Mouse (Mus musculus): Measurements from ENCODE around the gene Rragb. TPM values are rescaled to one million over a fixed set of nuclear protein-coding genes. Genes with fewer than 3 reads are reported as not detected.

Gene Rragb
- polyA plus RNA-seq (2015; fragmentation: Nextera tagmentation; extraction: Ambion mirVana), result 0.29 and 0.58 TPM in 2 replicates

- WGBS, result 9% methylated on average over 43 of the region's 47 CpGs
- DNase-seq (ENCODE audit: low spot score) (peak; percentile 48), ATAC-seq (peak; percentile 92)
- Histone ChIP-seq H3K36me3 (ENCODE audit: insufficient read depth, low read length) (no peaks in the 10 kb centered on the region), H3K9me3 (ENCODE audit: low read length) (no peaks in the 10 kb centered on the region), H3K4me3 (ENCODE audit: low read depth, low read length) (peak within 1 kb of the TSS; percentile 28), H3K4me1 (ENCODE audit: insufficient read depth, low read depth, low read length) (no peaks in the 10 kb centered on the region), H3K4me2 (replicated peaks; ENCODE audit: low read depth, low read length) (peak within 1 kb of the TSS; percentile 53), H3K27me3 (replicated peaks; ENCODE audit: insufficient read depth, low read length) (0 out of 2 replicates have a peak, but pooled peaks cover 6% of the 10 kb centered on the region), H3K9ac (replicated peaks; ENCODE audit: low read depth) (no peak within 1 kb of the TSS), H3K27ac (ENCODE audit: low read length) (no peak within 1 kb of the TSS)
- peak; percentile 46 for TF ChIP-seq CTCF (IDR thresholded peaks at IDR 0.05)
- no peak for TF ChIP-seq EP300 (IDR thresholded peaks at IDR 0.05)
These were observed at the start of gene Rragb for GRCm38 (mm10) chrX:153139734-153140515. Gene Rragb (plus strand): TSS chrX:153139981.

- no peak for ATAC-seq
- 5% methylated on average over 2 of the region's 3 CpGs for WGBS
- H3K9me3 ChIP-seq (ENCODE audit: low read length), result no peaks in the 10 kb centered on the region
These were observed 21.3 kb upstream of the Rragb start, which contains the start of gene Foxr2 for GRCm38 (mm10) chrX:153118486-153118885. Gene Foxr2 (plus strand): TSS chrX:153118786.

GRCm38 (mm10) chrX:153119013-153119412, 20.8 kb upstream of the Rragb start:
- TF ChIP-seq CTCF (IDR thresholded peaks at IDR 0.05) (no peak), EP300 (IDR thresholded peaks at IDR 0.05) (no peak)
- WGBS, result 41% methylated on average over 2 of the region's 2 CpGs
- Histone ChIP-seq H3K4me1 (ENCODE audit: insufficient read depth, low read depth, low read length) (no peaks in the 10 kb centered on the region), H3K36me3 (ENCODE audit: insufficient read depth, low read length) (no peaks in the 10 kb centered on the region), H3K9ac (replicated peaks; ENCODE audit: low read depth) (no peak overlapping the region), H3K4me3 (ENCODE audit: low read depth, low read length) (no peak overlapping the region), H3K27ac (ENCODE audit: low read length) (no peak overlapping the region), H3K9me3 (ENCODE audit: low read length) (no peaks in the 10 kb centered on the region), H3K4me2 (replicated peaks; ENCODE audit: low read depth, low read length) (no peak overlapping the region), H3K27me3 (replicated peaks; ENCODE audit: insufficient read depth, low read length) (no peaks in the 10 kb centered on the region)
- no peak for DNase-seq (ENCODE audit: low spot score)
- no peak for ATAC-seq

More at GRCm38 (mm10) chrX:153118486-153118885, 21.3 kb upstream of the Rragb start, which contains the start of gene Foxr2:
- H3K36me3 ChIP-seq (ENCODE audit: insufficient read depth, low read length), result no peaks in the 10 kb centered on the region
- H3K9ac ChIP-seq (replicated peaks; ENCODE audit: low read depth), result no peak within 1 kb of the TSS
- TF ChIP-seq EP300 (IDR thresholded peaks at IDR 0.05) (no peak), CTCF (IDR thresholded peaks at IDR 0.05) (no peak)
- no peak for DNase-seq (ENCODE audit: low spot score)
- H3K27ac ChIP-seq (ENCODE audit: low read length), result no peak within 1 kb of the TSS
- H3K4me3 ChIP-seq (ENCODE audit: low read depth, low read length), result no peak within 1 kb of the TSS
- no peaks in the 10 kb centered on the region for H3K4me1 ChIP-seq (ENCODE audit: insufficient read depth, low read depth, low read length)
- no peak within 1 kb of the TSS for H3K4me2 ChIP-seq (replicated peaks; ENCODE audit: low read depth, low read length)
- no peaks in the 10 kb centered on the region for H3K27me3 ChIP-seq (replicated peaks; ENCODE audit: insufficient read depth, low read length)

GRCm38 (mm10) chrX:153142656-153143055, 2.9 kb downstream of the Rragb start:
- Histone ChIP-seq H3K4me1 (ENCODE audit: insufficient read depth, low read depth, low read length) (no peaks in the 10 kb centered on the region), H3K4me2 (replicated peaks; ENCODE audit: low read depth, low read length) (no peak overlapping the region), H3K27ac (ENCODE audit: low read length) (no peak overlapping the region), H3K27me3 (replicated peaks; ENCODE audit: insufficient read depth, low read length) (0 out of 2 replicates have a peak, but pooled peaks cover 6% of the 10 kb centered on the region), H3K9me3 (ENCODE audit: low read length) (no peaks in the 10 kb centered on the region), H3K9ac (replicated peaks; ENCODE audit: low read depth) (no peak overlapping the region), H3K4me3 (ENCODE audit: low read depth, low read length) (no peak overlapping the region), H3K36me3 (ENCODE audit: insufficient read depth, low read length) (no peaks in the 10 kb centered on the region)
- 69% methylated on average over 3 of the region's 3 CpGs for WGBS
- no peak for DNase-seq (ENCODE audit: low spot score)
- ATAC-seq, result no peak
- TF ChIP-seq CTCF (IDR thresholded peaks at IDR 0.05) (no peak), EP300 (IDR thresholded peaks at IDR 0.05) (no peak)

GRCm38 (mm10) chrX:153151766-153152165, 12.0 kb downstream of the Rragb start:
- no peaks in the 10 kb centered on the region for H3K9me3 ChIP-seq (ENCODE audit: low read length)
- H3K4me1 ChIP-seq (ENCODE audit: insufficient read depth, low read depth, low read length), result no peaks in the 10 kb centered on the region
- no peak for TF ChIP-seq EP300 (IDR thresholded peaks at IDR 0.05)
- TF ChIP-seq CTCF (IDR thresholded peaks at IDR 0.05), result no peak
- ATAC-seq (no peak), DNase-seq (ENCODE audit: low spot score) (no peak)
- no peaks in the 10 kb centered on the region for H3K36me3 ChIP-seq (ENCODE audit: insufficient read depth, low read length)
- WGBS, result 27% methylated on average over 1 of the region's 1 CpGs
- H3K9ac ChIP-seq (replicated peaks; ENCODE audit: low read depth), result no peak overlapping the region
- no peak overlapping the region for H3K27ac ChIP-seq (ENCODE audit: low read length)
- H3K4me3 ChIP-seq (ENCODE audit: low read depth, low read length), result no peak overlapping the region
- no peaks in the 10 kb centered on the region for H3K27me3 ChIP-seq (replicated peaks; ENCODE audit: insufficient read depth, low read length)
- no peak overlapping the region for H3K4me2 ChIP-seq (replicated peaks; ENCODE audit: low read depth, low read length)

GRCm38 (mm10) chrX:153155322-153155721, 15.5 kb downstream of the Rragb start:
- no peak overlapping the region for H3K9ac ChIP-seq (replicated peaks; ENCODE audit: low read depth)
- no peak; the same call in 1 of the 2 replicates for ATAC-seq
- H3K4me2 ChIP-seq (replicated peaks; ENCODE audit: low read depth, low read length), result no peak overlapping the region
- H3K4me3 ChIP-seq (ENCODE audit: low read depth, low read length), result no peak overlapping the region
- H3K36me3 ChIP-seq (ENCODE audit: insufficient read depth, low read length), result no peaks in the 10 kb centered on the region
- H3K4me1 ChIP-seq (ENCODE audit: insufficient read depth, low read depth, low read length), result no peaks in the 10 kb centered on the region
- no peaks in the 10 kb centered on the region for H3K9me3 ChIP-seq (ENCODE audit: low read length)
- WGBS, result 39% methylated on average over 3 of the region's 3 CpGs
- DNase-seq (ENCODE audit: low spot score), result peak; percentile 19
- H3K27me3 ChIP-seq (replicated peaks; ENCODE audit: insufficient read depth, low read length), result no peaks in the 10 kb centered on the region
- no peak overlapping the region for H3K27ac ChIP-seq (ENCODE audit: low read length)
- TF ChIP-seq CTCF (IDR thresholded peaks at IDR 0.05), result peak; percentile 68
- TF ChIP-seq EP300 (IDR thresholded peaks at IDR 0.05), result no peak

All from lung, postnatal 0 days (tissue).